Mouse (Mus musculus): ENCODE measurements around the gene Gpd1. TPM values are rescaled to one million over a fixed set of nuclear protein-coding genes. Genes with fewer than 3 reads are reported as not detected.
"Not testable (repeated sequence)": the region's sequence is repeated elsewhere in the genome, so short reads cannot be mapped to it uniquely, and the experiment has no call there.

Gene Gpd1
- polyA plus RNA-seq, 1 experiment from 2014 or later: 0.63 TPM

GRCm38 (mm10) chr15:99754204-99754603 is 36.9 kb downstream of the Gpd1 start:
- H3K4me3 ChIP-seq (ENCODE audit: low read depth, low read length): no peak overlapping the region
- H3K4me1 ChIP-seq (ENCODE audit: control insufficient read depth, insufficient read depth, low read length): 0 out of 2 replicates have a peak, but pooled peaks cover 2% of the 10 kb centered on the region
- H3K9ac ChIP-seq (ENCODE audit: low read depth, low read length): no peak overlapping the region
- H3K9me3 ChIP-seq (replicated peaks; ENCODE audit: control insufficient read depth, low read length): peaks cover 4% of the 10 kb centered on the region; the same call in 1 of the 2 replicates
- ATAC-seq (replicated peaks; ENCODE audit: insufficient number of reproducible peaks, low FRiP score, low TSS enrichment): no peak
- 0 out of 2 replicates have a peak, but pooled peaks cover 6% of the 10 kb centered on the region for H3K36me3 ChIP-seq (ENCODE audit: control insufficient read depth, insufficient read depth, low read length)
- H3K4me2 ChIP-seq: no peak overlapping the region
- WGBS (ENCODE audit: insufficient replicate concordance): 66% methylated on average over 3 of the region's 3 CpGs
- H3K27me3 ChIP-seq (ENCODE audit: control insufficient read depth, insufficient read depth, low read length): no peaks in the 10 kb centered on the region
- H3K27ac ChIP-seq (ENCODE audit: low read depth, low read length): no peak overlapping the region

- H3K4me2 ChIP-seq: no peak overlapping the region
- ATAC-seq (replicated peaks; ENCODE audit: insufficient number of reproducible peaks, low FRiP score, low TSS enrichment): no peak
- H3K27me3 ChIP-seq (ENCODE audit: control insufficient read depth, insufficient read depth, low read length): no peaks in the 10 kb centered on the region
- H3K9ac ChIP-seq (ENCODE audit: low read depth, low read length): no peak overlapping the region
- 77% methylated on average over 4 of the region's 4 CpGs for WGBS (ENCODE audit: insufficient replicate concordance)
- H3K9me3 ChIP-seq (replicated peaks; ENCODE audit: control insufficient read depth, low read length): no peaks in the 10 kb centered on the region
- H3K4me1 ChIP-seq (ENCODE audit: control insufficient read depth, insufficient read depth, low read length): peaks cover 10% of the 10 kb centered on the region
- H3K4me3 ChIP-seq (ENCODE audit: low read depth, low read length): no peak overlapping the region
- H3K27ac ChIP-seq (ENCODE audit: low read depth, low read length): no peak overlapping the region
- H3K36me3 ChIP-seq (ENCODE audit: control insufficient read depth, insufficient read depth, low read length): 0 out of 2 replicates have a peak, but pooled peaks cover 2% of the 10 kb centered on the region
Observed at GRCm38 (mm10) chr15:99767467-99767866, 50.2 kb downstream of the Gpd1 start.

DNA sequence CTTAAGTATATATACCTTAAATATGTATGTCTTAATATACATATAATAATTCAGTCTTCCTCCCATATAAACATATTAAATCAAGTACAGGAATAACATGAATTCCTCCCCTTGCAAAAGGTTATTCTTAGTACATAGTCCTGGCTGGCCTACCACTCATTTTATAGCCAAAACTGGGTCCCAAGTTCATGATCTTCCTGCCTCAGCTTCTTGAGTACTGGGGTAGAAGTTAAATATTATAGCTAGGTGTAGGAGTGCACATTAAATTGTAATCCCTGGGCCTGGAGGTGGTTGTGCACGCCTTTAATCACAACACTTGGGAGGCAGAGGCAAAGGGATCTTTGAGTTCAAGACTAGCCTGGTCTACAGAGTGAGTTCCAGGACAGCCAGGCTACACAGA is 51.4 kb downstream of the Gpd1 start:
- no peak for ATAC-seq (replicated peaks; ENCODE audit: insufficient number of reproducible peaks, low FRiP score, low TSS enrichment)
- H3K36me3 ChIP-seq (ENCODE audit: control insufficient read depth, insufficient read depth, low read length): 0 out of 2 replicates have a peak, but pooled peaks cover 2% of the 10 kb centered on the region
- H3K27me3 ChIP-seq (ENCODE audit: control insufficient read depth, insufficient read depth, low read length): no peaks in the 10 kb centered on the region
- no peak overlapping the region for H3K4me2 ChIP-seq
- no peak overlapping the region for H3K4me3 ChIP-seq (ENCODE audit: low read depth, low read length)
- peaks cover 10% of the 10 kb centered on the region for H3K4me1 ChIP-seq (ENCODE audit: control insufficient read depth, insufficient read depth, low read length)
- H3K27ac ChIP-seq (ENCODE audit: low read depth, low read length): no peak overlapping the region
- no peaks in the 10 kb centered on the region for H3K9me3 ChIP-seq (replicated peaks; ENCODE audit: control insufficient read depth, low read length)
- H3K9ac ChIP-seq (ENCODE audit: low read depth, low read length): no peak overlapping the region
- 86% methylated on average over 1 of the region's 1 CpGs for WGBS (ENCODE audit: insufficient replicate concordance)

- Histone ChIP-seq H3K4me1 (ENCODE audit: control insufficient read depth, insufficient read depth, low read length) (peaks cover 10% of the 10 kb centered on the region), H3K9ac (ENCODE audit: low read depth, low read length) (peak overlapping the region; percentile 78), H3K4me3 (ENCODE audit: low read depth, low read length) (peak overlapping the region; percentile 63), H3K4me2 (peak overlapping the region; percentile 94), H3K9me3 (replicated peaks; ENCODE audit: control insufficient read depth, low read length) (no peaks in the 10 kb centered on the region), H3K27me3 (ENCODE audit: control insufficient read depth, insufficient read depth, low read length) (no peaks in the 10 kb centered on the region), H3K36me3 (ENCODE audit: control insufficient read depth, insufficient read depth, low read length) (no peaks in the 10 kb centered on the region), H3K27ac (ENCODE audit: low read depth, low read length) (peak overlapping the region; percentile 75; the same call in 1 of the 2 replicates)
- WGBS (ENCODE audit: insufficient replicate concordance): 5% methylated on average over 5 of the region's 5 CpGs
- ATAC-seq (replicated peaks; ENCODE audit: insufficient number of reproducible peaks, low FRiP score, low TSS enrichment): no peak
Observed at GRCm38 (mm10) chr15:99771004-99771500, 53.7 kb downstream of the Gpd1 start.

DNA sequence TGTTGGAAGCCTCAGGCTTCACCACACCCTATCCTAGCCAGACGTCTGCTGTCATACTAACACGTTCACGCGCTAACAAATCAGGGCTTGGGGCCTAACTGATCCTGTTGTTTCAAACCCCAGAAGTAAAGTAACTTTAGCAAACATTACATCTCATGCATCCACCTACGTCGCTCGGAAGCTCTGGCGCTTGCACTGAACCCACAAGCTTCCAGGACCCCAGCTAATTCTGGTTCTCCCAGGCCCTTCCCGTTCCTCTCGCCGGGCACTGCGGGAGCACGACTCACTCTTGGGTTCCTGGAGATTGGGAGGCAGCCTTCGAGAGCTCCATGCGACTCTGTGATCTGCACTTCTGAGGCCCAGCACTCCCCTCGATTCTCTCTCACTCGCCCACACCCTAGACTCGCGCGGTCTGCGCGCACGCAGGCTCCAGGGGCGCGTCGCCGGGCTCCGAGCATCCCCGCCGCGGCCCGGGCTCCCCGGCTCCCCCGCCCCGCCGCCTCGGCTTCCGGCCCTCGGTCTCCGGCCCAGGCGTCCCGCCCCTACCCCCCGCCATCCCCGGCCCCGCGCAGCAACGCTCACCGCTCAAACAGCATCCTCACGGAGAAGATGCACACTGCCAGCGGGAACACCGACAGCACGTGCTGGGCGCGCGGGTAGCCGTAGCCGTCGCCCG is 54.4 kb downstream of the Gpd1 start:
- peak; percentile 70 for ATAC-seq (replicated peaks; ENCODE audit: insufficient number of reproducible peaks, low FRiP score, low TSS enrichment)
- peak overlapping the region; percentile 94 for H3K4me2 ChIP-seq
- peaks cover 10% of the 10 kb centered on the region for H3K4me1 ChIP-seq (ENCODE audit: control insufficient read depth, insufficient read depth, low read length)
- peak overlapping the region; percentile 75 for H3K27ac ChIP-seq (ENCODE audit: low read depth, low read length)
- H3K9ac ChIP-seq (ENCODE audit: low read depth, low read length): peak overlapping the region; percentile 78
- no peaks in the 10 kb centered on the region for H3K27me3 ChIP-seq (ENCODE audit: control insufficient read depth, insufficient read depth, low read length)
- H3K9me3 ChIP-seq (replicated peaks; ENCODE audit: control insufficient read depth, low read length): no peaks in the 10 kb centered on the region
- WGBS (ENCODE audit: insufficient replicate concordance): under 1% methylated on average over 55 of the region's 59 CpGs
- no peaks in the 10 kb centered on the region for H3K36me3 ChIP-seq (ENCODE audit: control insufficient read depth, insufficient read depth, low read length)
- peak overlapping the region; percentile 63 for H3K4me3 ChIP-seq (ENCODE audit: low read depth, low read length)

DNA sequence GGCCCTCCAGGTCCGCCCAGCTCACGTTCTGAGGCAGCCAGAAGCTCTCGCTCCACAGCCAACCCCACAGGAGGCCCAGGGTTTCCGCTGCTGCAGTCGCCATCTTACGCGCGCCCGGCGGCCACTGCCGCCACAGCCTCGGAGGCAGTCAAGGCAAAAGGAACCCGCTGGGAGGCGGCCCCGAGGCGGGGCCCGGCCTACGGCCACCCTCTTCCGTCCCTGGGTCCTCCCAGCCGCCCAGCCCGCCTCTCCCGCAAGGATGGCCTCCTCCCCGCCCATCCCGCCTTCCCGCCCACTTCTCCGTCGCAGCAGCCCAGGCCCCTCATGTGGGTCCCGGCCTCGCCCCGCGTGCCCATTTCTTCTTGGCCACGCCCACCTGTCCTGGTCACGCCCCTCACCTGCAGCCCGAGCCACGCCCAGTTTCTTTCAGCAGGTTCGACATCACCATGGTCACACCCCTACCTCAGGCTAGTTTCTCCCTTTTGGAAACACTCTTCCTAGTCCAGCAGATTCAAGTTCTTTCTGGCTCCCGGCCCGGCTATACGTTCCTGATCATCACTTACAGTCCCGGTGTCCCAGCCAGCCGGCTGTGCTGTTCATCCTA is 55.1 kb downstream of the Gpd1 start:
- ATAC-seq (replicated peaks; ENCODE audit: insufficient number of reproducible peaks, low FRiP score, low TSS enrichment): peak; percentile 89
- Histone ChIP-seq H3K9ac (ENCODE audit: low read depth, low read length) (peak overlapping the region; percentile 78), H3K4me3 (ENCODE audit: low read depth, low read length) (peak overlapping the region; percentile 63), H3K27me3 (ENCODE audit: control insufficient read depth, insufficient read depth, low read length) (no peaks in the 10 kb centered on the region), H3K9me3 (replicated peaks; ENCODE audit: control insufficient read depth, low read length) (no peaks in the 10 kb centered on the region), H3K36me3 (ENCODE audit: control insufficient read depth, insufficient read depth, low read length) (no peaks in the 10 kb centered on the region), H3K27ac (ENCODE audit: low read depth, low read length) (peak overlapping the region; percentile 75), H3K4me1 (ENCODE audit: control insufficient read depth, insufficient read depth, low read length) (peaks cover 10% of the 10 kb centered on the region), H3K4me2 (peak overlapping the region; percentile 94)
- WGBS (ENCODE audit: insufficient replicate concordance): under 1% methylated on average over 32 of the region's 41 CpGs

DNA sequence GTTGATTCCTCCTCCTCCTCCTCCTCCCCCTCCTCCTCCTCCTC is 55.4 kb downstream of the Gpd1 start, which contains the start of gene Cers5:
TSS of gene Cers5 (minus strand) at position 5 of the 44 bp plus-strand sequence.
- not testable (repeated sequence) for ATAC-seq (replicated peaks; ENCODE audit: insufficient number of reproducible peaks, low FRiP score, low TSS enrichment); H3K9me3 ChIP-seq (replicated peaks; ENCODE audit: control insufficient read depth, low read length); H3K36me3 ChIP-seq (ENCODE audit: control insufficient read depth, insufficient read depth, low read length); H3K4me1 ChIP-seq (ENCODE audit: control insufficient read depth, insufficient read depth, low read length); H3K27me3 ChIP-seq (ENCODE audit: control insufficient read depth, insufficient read depth, low read length)
- Histone ChIP-seq H3K27ac (ENCODE audit: low read depth, low read length) (peak within 1 kb of the TSS; percentile 75), H3K9ac (ENCODE audit: low read depth, low read length) (peak within 1 kb of the TSS; percentile 78), H3K4me2 (peak within 1 kb of the TSS; percentile 94), H3K4me3 (ENCODE audit: low read depth, low read length) (peak within 1 kb of the TSS; percentile 63)

DNA sequence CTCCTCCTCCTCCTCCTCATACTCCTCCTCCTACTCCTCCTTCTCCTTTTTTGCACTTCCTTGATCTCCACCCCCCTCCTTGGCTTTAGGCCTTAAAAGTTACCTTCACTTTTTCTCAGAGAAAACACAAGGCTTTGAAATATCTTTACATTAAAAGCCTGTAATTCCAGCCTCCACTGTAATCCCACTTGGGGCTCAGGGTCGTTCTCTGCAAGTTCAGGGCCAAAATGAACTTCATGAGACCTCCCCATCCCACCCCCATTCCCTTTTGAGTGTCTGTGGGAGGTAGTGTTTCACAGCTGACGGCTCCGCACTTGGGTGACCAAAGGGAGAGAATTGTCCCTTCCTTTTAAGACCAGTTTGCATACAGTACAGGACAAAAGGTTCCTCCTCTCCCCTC is 55.6 kb downstream of the Gpd1 start:
- 39% methylated on average over 3 of the region's 3 CpGs for WGBS (ENCODE audit: insufficient replicate concordance)
- peak overlapping the region; percentile 63; the same call in 1 of the 2 replicates for H3K4me3 ChIP-seq (ENCODE audit: low read depth, low read length)
- no peaks in the 10 kb centered on the region for H3K27me3 ChIP-seq (ENCODE audit: control insufficient read depth, insufficient read depth, low read length)
- no peak overlapping the region for H3K9ac ChIP-seq (ENCODE audit: low read depth, low read length)
- ATAC-seq (replicated peaks; ENCODE audit: insufficient number of reproducible peaks, low FRiP score, low TSS enrichment): no peak
- H3K36me3 ChIP-seq (ENCODE audit: control insufficient read depth, insufficient read depth, low read length): peaks cover 3% of the 10 kb centered on the region; the same call in 1 of the 2 replicates
- H3K4me1 ChIP-seq (ENCODE audit: control insufficient read depth, insufficient read depth, low read length): peaks cover 5% of the 10 kb centered on the region
- no peak overlapping the region for H3K4me2 ChIP-seq
- no peak overlapping the region for H3K27ac ChIP-seq (ENCODE audit: low read depth, low read length)
- H3K9me3 ChIP-seq (replicated peaks; ENCODE audit: control insufficient read depth, low read length): no peaks in the 10 kb centered on the region

All from heart, embryonic 11.5 days (tissue).